Mouse (Mus musculus): ENCODE results near the gene Gramd4.

Gramd4 gene

DNA sequence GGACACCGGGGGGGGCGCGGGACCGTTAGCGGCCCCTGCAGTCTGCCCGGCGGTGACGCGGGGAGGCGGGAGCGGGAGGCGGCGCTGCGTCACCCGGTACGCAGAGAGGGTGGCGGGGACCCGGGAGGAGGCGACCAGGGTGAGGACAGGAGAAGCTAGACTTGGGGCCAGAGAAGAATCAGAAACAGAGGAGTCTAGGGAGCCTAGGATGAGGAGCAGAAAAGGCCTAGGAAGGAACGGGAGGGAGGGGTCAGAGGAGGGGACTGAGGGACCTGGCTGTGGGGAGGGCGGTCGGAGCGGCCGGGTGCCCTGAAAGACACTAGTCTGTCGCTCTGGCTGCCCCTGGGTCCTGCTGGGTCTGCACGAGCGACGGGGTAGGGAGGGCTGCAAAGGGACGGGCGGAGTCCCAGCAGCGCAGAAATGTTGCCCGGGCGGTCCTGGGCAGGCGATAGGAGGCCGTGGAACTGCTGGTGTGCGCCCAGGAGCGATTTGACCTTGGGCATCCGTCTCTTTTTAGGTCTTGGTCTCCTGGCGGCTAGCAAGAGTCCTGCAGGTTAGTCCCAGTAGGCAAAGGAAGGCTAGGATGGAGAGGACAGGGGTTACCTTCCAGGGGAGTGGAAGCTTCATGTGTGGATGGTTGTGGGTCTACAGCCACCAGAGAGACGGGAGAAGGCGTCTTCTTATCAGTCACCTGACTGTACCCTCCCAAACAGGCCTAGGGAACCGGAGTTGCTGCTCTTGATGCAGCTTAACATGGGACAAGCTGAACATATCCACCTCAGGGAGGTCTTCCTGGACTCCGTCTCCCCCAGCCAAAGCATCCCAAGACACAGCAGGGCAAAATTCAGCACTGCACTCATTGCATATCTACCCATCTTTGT, 128.4 kb downstream of the Gramd4 start, which contains the start of gene Cerk:
Cerk (minus strand) TSS at position 453 of the 881 bp plus-strand sequence.
- peak; percentile 88 for DNase-seq

DNA sequence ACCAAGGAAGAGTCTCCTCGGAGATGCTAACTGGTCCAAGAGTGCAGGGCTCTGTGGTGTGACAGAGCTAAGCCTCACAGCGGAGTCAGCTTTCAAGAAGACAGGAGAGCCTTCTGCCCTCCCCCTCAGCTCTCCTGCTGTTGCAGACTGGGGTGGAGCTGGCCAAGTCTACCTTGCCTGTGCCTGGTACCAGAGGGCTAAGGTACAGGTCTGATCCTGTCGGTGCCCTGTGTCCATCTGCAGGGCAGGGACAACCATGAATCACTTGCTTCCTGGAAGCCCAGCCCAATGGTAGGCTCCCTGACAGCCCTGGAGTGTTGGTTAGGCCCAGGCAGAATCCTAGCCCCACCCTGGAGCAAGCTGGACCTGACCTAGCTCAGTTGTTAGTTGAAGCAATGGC, 129.2 kb downstream of the Gramd4 start:
- DNase-seq: no peak

Data from thymus, postnatal 14 days (tissue).